Mouse (Mus musculus) gastrocnemius, adult 18-20 months (tissue): ENCODE measurements around the gene Atrip. TPM values are rescaled to one million over a fixed set of nuclear protein-coding genes. Genes with fewer than 3 reads are reported as not detected.
A peak's percentile ranks its signal among the peaks of the same experiment; 100 is the strongest.

Experiments used
- DNase-seq: peaks from one replicate; pipeline ENCODE4 v3.0.0; 2021; ENCODE audit warnings: low spot score
- total RNA-seq, 2 experiments: library from RNA; stranded (reverse); gene quantifications; 2 replicates each; pipeline ENCODE4 v1.2.3; 2021

Gene Atrip
- total RNA-seq, 2 experiments from 2014 or later: 8.9 to 9.2 TPM

DNA sequence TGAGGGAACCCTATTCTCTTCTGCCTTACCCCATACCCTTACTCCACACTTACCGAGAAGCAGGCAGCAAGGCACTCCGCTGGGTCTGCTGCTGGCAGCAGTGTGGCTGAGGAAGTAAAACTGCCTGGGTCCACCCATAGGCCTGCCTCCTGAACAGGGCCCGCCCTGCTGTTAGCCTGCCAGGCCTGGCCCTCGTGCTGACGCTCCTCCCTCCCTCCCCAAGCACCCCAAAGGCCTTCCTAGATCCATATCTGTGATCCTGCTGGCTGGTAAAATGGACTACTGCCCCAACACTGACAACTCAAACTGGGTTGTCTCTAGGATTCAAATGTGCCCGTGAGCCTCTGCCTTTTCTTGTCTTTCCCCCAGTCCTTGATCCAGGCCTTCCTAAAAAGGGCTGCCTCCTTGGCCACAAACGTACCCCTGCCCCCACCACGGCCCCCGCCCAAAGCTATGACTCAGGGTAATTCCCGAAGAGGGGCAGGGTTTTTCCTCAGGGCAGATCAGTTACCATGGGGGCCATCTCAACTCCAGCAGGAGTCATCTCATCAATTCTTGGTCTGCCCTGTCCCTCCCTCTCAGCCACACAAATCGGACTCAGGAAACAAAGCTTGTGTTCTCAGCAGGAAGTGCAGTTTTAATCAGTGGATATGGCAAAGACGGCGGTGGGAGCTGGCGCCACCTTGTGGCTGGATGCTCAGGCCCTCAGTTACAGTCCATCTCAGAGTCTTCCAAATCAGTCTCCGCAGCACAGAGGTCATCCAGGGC, 14.6 kb downstream of the Atrip start, which contains the start of gene Trex1:
Gene Trex1 (minus strand): TSS at position 599 of the 768 bp plus-strand sequence.
- peak; percentile 92 for DNase-seq

DNA sequence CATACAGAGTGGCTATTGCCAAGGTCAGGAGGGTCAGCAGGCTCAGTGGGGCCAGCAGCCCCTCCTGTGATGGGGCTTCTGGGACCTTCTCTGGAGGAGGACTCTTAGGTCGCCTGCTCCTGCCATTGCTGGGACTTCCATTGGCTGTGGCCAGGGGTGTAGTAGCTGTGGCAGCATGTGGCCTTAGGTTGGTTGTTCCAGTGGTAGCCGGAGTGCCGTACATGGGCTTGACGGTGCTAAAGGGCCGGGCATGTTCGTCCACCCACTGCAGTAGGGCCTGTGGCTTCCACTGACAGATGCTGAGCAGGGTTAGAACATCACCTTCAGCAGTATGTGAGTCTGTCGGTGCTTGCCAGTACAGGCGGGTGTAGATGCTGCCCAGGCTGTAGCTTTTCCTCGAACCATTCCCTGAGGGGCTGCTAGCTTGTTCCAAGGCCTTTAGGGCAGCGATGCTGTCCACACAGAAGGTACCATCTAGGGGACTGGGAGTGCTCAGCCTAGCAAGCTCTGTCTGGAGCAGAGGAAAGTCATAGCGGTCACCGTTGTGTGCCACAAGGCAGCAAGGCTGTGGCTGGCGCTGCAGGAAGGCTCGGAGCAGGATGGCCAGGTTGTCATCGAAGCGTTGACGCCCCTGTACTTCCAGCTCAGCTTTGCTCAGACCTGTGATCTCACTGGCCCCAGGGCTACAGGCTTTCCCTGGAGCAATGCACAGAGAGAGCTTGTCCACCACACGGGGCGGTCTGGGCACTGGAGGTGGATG, 15.7 kb downstream of the Atrip start:
- DNase-seq: no peak

- DNase-seq: no peak
These were observed 16.4 kb downstream of the Atrip start for GRCm38 (mm10) chr9:109057543-109057942.

DNA sequence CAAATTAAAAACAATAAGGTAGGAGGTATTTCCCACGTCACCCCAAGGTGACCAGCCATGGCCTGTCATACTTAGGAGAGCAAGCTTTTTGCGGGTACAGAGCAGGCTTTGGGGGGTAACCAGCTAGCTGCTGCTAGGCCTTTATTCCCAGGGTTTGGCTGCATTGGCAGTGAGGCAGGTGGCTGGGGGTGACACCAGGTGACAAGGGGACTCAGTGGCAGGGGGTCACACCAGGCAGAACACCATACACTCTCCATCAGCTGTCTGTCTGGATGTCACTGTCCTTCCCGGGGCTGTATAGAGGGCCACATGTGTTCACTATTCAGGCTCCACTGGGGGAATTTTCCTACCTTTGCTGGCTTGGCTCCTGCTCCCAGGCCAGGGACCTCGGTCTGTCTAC, 17.0 kb downstream of the Atrip start:
- DNase-seq: no peak

DNA sequence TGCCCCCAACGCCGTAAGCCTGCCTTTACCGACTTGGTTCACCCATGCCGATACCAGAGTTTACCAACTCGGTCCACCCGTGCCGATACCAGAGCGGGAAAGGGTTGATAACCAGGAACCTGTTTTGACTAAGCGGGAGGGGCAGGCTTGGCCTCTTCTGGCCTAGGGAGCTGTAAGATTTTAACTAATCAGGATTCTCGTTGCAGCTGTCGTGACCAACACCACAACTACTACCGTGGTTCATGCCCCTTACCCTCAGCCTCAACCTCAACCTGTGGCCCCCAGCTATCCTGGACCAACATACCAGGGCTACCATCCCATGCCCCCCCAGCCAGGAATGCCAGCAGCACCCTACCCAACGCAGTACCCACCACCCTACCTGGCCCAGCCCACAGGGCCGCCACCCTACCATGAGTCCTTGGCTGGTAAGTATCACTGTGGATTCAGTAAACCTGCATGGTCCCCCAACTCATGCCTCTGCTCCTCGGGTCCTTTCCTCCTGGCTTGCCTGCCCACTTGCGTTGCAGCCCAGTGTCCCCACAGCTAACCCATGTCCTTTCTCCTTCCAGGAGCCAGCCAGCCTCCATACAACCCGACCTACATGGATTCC, 17.7 kb downstream of the Atrip start:
- no peak for DNase-seq

GRCm38 (mm10) chr9:109055271-109056030, 18.5 kb downstream of the Atrip start:
- DNase-seq: no peak

GRCm38 (mm10) chr9:109054712-109055111, 19.2 kb downstream of the Atrip start:
- DNase-seq: peak; percentile 69

DNA sequence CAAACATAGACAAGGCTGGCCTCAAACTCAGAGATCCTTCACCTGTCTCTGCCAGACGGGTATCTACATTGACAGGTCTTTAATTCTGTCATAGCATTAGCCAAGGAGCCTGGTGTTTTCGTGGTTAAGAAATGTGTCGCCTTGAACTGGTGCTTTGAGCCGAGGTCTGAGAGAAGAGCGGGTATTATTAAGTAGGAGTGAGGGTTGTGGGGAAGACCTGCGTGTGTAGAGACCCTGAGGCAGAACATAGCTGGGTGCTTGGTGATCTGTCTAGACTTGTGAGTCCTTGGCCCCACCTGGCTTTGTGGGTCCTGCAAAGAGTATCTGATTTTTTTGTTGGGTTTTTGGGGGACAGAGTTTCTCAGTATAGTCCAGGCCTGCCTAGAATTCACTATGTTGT, 20.1 kb downstream of the Atrip start:
- DNase-seq: no peak

DNA sequence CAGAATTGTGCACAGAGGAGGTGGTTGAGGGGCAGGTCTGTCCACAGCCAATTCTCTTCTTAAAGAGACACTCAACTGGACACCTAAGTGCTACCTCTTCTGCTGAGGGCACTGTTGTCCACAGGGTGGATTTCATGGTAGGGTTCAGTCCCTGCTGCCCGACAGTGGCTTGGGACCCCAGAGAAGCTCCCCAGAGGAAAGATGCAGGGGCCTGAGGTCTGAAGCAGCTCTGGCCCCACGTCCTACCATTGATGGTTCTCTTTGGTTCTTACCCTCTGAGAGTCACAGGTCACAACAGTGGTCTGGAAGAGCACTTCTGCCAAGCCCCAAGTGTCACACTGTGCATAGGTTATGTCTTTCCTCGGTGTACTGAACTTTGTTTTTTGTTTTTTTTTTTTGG, 20.6 kb downstream of the Atrip start:
- DNase-seq: no peak

GRCm38 (mm10) chr9:109052490-109053260, 21.2 kb downstream of the Atrip start:
- DNase-seq: no peak

GRCm38 (mm10) chr9:109051651-109052489, 22.1 kb downstream of the Atrip start:
- DNase-seq: no peak

- no peak for DNase-seq
These were observed 22.9 kb downstream of the Atrip start for GRCm38 (mm10) chr9:109051011-109051501.

GRCm38 (mm10) chr9:109050674-109050997, 23.3 kb downstream of the Atrip start:
- DNase-seq: no peak

GRCm38 (mm10) chr9:109049996-109050673, 23.8 kb downstream of the Atrip start:
- no peak for DNase-seq

GRCm38 (mm10) chr9:109049316-109049715, 24.6 kb downstream of the Atrip start:
- no peak for DNase-seq

DNA sequence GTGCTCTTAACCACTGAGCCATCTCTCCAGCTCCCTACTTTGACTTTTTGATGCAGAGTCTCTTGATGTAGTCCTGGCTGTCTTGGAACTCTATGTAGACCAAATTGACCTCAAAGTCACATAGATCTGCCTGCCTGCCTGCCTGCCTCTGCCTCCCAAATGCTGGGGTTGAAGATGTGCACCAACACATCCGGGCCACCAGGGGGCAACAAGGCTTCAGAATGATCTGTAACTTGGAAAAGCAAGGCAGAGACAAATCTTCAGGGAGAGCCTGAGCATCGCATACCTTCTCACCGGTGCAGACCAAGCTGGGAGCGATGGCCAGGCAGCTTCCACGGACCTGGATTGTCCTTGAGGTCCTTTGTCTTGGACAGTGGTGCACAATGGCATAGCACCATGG, 27.6 kb downstream of the Atrip start:
- peak; percentile 56 for DNase-seq

GRCm38 (mm10) chr9:109041351-109041750, 32.6 kb downstream of the Atrip start:
- no peak for DNase-seq

GRCm38 (mm10) chr9:109040906-109041305, 33.0 kb downstream of the Atrip start:
- DNase-seq: no peak

GRCm38 (mm10) chr9:109040216-109040615, 33.7 kb downstream of the Atrip start:
- no peak for DNase-seq
